Mouse (Mus musculus) midbrain, postnatal 0 days (tissue): ENCODE data around the gene Zfp322a. TPM values are rescaled to one million over a fixed set of nuclear protein-coding genes. Genes with fewer than 3 reads are reported as not detected.
A peak's percentile ranks its signal among the peaks of the same experiment; 100 is the strongest.

Experiments used
- ATAC-seq: fragments of 200-750 bp; cut with Nextera tagmentation; 2 replicates; pipeline ENCODE4 v1.8.0; 2017; ENCODE audit warnings: moderate number of reproducible peaks, mild to moderate bottlenecking, moderate TSS enrichment, moderate library complexity; ENCODE audit not compliant: low FRiP score
- DNase-seq: peaks from one replicate; pipeline ENCODE4 v3.0.0-alpha.2; 2015; ENCODE audit warnings: low spot score
- H3K27ac ChIP-seq: fragments of 300-500 bp; sonication (generic); 2 replicates; pipeline ENCODE4 v1.5.1; 2014; ENCODE audit warnings: low read depth, mild to moderate bottlenecking, low read length, mixed read lengths
- H3K27me3 ChIP-seq: fragments of 300-500 bp; sonication (generic); 2 replicates; pipeline ENCODE4 v1.6.1; 2014; ENCODE audit warnings: low read length, control low read depth, mixed read lengths; ENCODE audit not compliant: insufficient read depth
- H3K36me3 ChIP-seq: fragments of 300-500 bp; sonication (generic); 2 replicates; pipeline ENCODE4 v1.6.1; 2014; ENCODE audit warnings: low read length, control low read depth, mixed read lengths; ENCODE audit not compliant: insufficient read depth
- H3K4me1 ChIP-seq: fragments of 300-500 bp; sonication (generic); 2 replicates; pipeline ENCODE4 v1.6.1; 2014; ENCODE audit warnings: mild to moderate bottlenecking, control low read depth, antibody characterized with exemption, low read length, mixed read lengths; ENCODE audit not compliant: insufficient read depth
- H3K4me2 ChIP-seq: fragments of 300-500 bp; sonication (generic); 2 replicates; pipeline ENCODE4 v1.6.1; 2014; ENCODE audit warnings: low read depth, mild to moderate bottlenecking, low read length, mixed read lengths; ENCODE audit not compliant: poor library complexity, severe bottlenecking
- H3K4me3 ChIP-seq: fragments of 300-500 bp; sonication (generic); 2 replicates; pipeline ENCODE4 v1.5.1; 2014; ENCODE audit warnings: low read depth, mild to moderate bottlenecking, low read length, moderate library complexity
- H3K9ac ChIP-seq: fragments of 300-500 bp; sonication (generic); replicated peaks from 2 replicates; pipeline ENCODE4 v1.6.1; 2014; ENCODE audit warnings: mild to moderate bottlenecking, low read length, moderate library complexity, mixed read lengths; ENCODE audit not compliant: poor library complexity, severe bottlenecking
- H3K9me3 ChIP-seq: fragments of 300-500 bp; sonication (generic); 2 replicates; pipeline ENCODE4 v1.6.1; 2016; ENCODE audit warnings: low read length, control low read depth
- CTCF ChIP-seq: IDR thresholded peaks from 2 replicates; pipeline ENCODE4 v1.5.1; 2016; ENCODE audit warnings: antibody characterized with exemption, mild to moderate bottlenecking
- WGBS: fragments of 180-500 bp; shearing (Covaris S2); extraction: QIAGEN DNeasy Blood & Tissue Kit; methylation state at CpG from one replicate; pipeline ENCODE4 v1.1.7; 2014; 5-methylcytosine and 5-hydroxymethylcytosine counted together
- polyA plus RNA-seq: library from polyadenylated mRNA; unstranded; fragments of >200 nt; fragmentation: Nextera tagmentation; extraction: Ambion mirVana; gene quantifications from 2 replicates; pipeline ENCODE4 v1.2.1, GENCODE M21; 2015
- total RNA-seq: library from RNA; depleted of rRNA; stranded (reverse); fragments of >200 nt; gene quantifications from 2 replicates; pipeline ENCODE4 v1.2.3, GENCODE M21; 2014; rRNA removed

The Zfp322a gene
- total and polyA plus RNA-seq, 2 experiments from 2014 or later: 19.7 to 31.1 TPM

- H3K4me3 ChIP-seq: peak overlapping the region; percentile 29
- H3K27ac ChIP-seq: no peak overlapping the region
- H3K9me3 ChIP-seq: no peaks in the 10 kb centered on the region
- ATAC-seq (peak; percentile 63), DNase-seq (peak; percentile 47)
- WGBS: 3% methylated on average over 24 of the region's 24 CpGs
- H3K9ac ChIP-seq: no peak overlapping the region
- no peaks in the 10 kb centered on the region for H3K4me1 ChIP-seq
- TF ChIP-seq CTCF: peak; percentile 30
- H3K36me3 ChIP-seq: no peaks in the 10 kb centered on the region
- peaks cover 34% of the 10 kb centered on the region for H3K27me3 ChIP-seq
- H3K4me2 ChIP-seq: peak overlapping the region; percentile 38
These were observed 61.8 kb downstream of the Zfp322a start for GRCm38 (mm10) chr13:23307069-23307814.

GRCm38 (mm10) chr13:23306707-23307068 is 62.3 kb downstream of the Zfp322a start:
- Histone ChIP-seq H3K36me3 (no peaks in the 10 kb centered on the region), H3K27me3 (peaks cover 33% of the 10 kb centered on the region), H3K9ac (no peak overlapping the region), H3K4me3 (peak overlapping the region; percentile 29), H3K9me3 (no peaks in the 10 kb centered on the region), H3K27ac (no peak overlapping the region), H3K4me2 (peak overlapping the region; percentile 38), H3K4me1 (no peaks in the 10 kb centered on the region)
- no peak for TF ChIP-seq CTCF
- WGBS: 13% methylated on average over 10 of the region's 10 CpGs
- DNase-seq (no peak), ATAC-seq (no peak)

Other genes starting within 250 kb of the Zfp322a start
- not detected in 2 replicates for gene Vmn1r218, start 236.1 kb downstream of the Zfp322a start, total RNA-seq
- not detected in 2 replicates for gene Vmn1r218, start 236.1 kb downstream of the Zfp322a start, polyA plus RNA-seq
- gene Vmn1r219, start 209.9 kb downstream of the Zfp322a start, total RNA-seq: not detected in 2 replicates
- gene Vmn1r219, start 209.9 kb downstream of the Zfp322a start, polyA plus RNA-seq: not detected in 2 replicates
- gene Vmn1r220, start 181.2 kb downstream of the Zfp322a start, total RNA-seq: not detected in 2 replicates
- gene Vmn1r220, start 181.2 kb downstream of the Zfp322a start, polyA plus RNA-seq: not detected in 2 replicates
- gene Vmn1r221, start 155.1 kb downstream of the Zfp322a start, total RNA-seq: not detected in 2 replicates
- not detected in 2 replicates for gene Vmn1r221, start 155.1 kb downstream of the Zfp322a start, polyA plus RNA-seq
- gene Vmn1r222, start 133.3 kb downstream of the Zfp322a start, total RNA-seq: not detected in 2 replicates
- gene Vmn1r222, start 133.3 kb downstream of the Zfp322a start, polyA plus RNA-seq: not detected in 2 replicates
- not detected in 2 replicates for gene Vmn1r223, start 122.1 kb downstream of the Zfp322a start, total RNA-seq
- not detected in 2 replicates for gene Vmn1r223, start 122.1 kb downstream of the Zfp322a start, polyA plus RNA-seq
- gene Abt1, start 54.7 kb upstream of the Zfp322a start, total RNA-seq: 4.9 and 7.3 TPM in 2 replicates
- 5.2 and 6.0 TPM in 2 replicates for gene Abt1, start 54.7 kb upstream of the Zfp322a start, polyA plus RNA-seq
- gene Btn1a1, start 96.7 kb upstream of the Zfp322a start, total RNA-seq: 0.05 TPM in 1 of 2 replicates, not detected in the other
- gene Btn1a1, start 96.7 kb upstream of the Zfp322a start, polyA plus RNA-seq: 0.04 and 0.07 TPM in 2 replicates
- gene Btn2a2, start 119.6 kb upstream of the Zfp322a start, total RNA-seq: 0.16 TPM in 1 of 2 replicates, not detected in the other
- gene Btn2a2, start 119.6 kb upstream of the Zfp322a start, polyA plus RNA-seq: not detected in 2 replicates
- gene Hist1h4h, start 161.8 kb upstream of the Zfp322a start, total RNA-seq: 1,176 and 1,474 TPM in 2 replicates
- gene Hist1h4h, start 161.8 kb upstream of the Zfp322a start, polyA plus RNA-seq: 3.9 and 4.0 TPM in 2 replicates
- gene Hist1h2af, start 164.7 kb upstream of the Zfp322a start, total RNA-seq: 52.3 and 293 TPM in 2 replicates
- gene Hist1h2af, start 164.7 kb upstream of the Zfp322a start, polyA plus RNA-seq: 0.54 and 1.5 TPM in 2 replicates
- 99.4 and 262 TPM in 2 replicates for gene Hist1h3g, start 166.2 kb upstream of the Zfp322a start, total RNA-seq
- gene Hist1h3g, start 166.2 kb upstream of the Zfp322a start, polyA plus RNA-seq: not detected in 2 replicates
- gene Hist1h2bh, start 174.2 kb upstream of the Zfp322a start, total RNA-seq: 8.7 and 34.2 TPM in 2 replicates
- gene Hist1h2bh, start 174.2 kb upstream of the Zfp322a start, polyA plus RNA-seq: 0.16 TPM in 1 of 2 replicates, not detected in the other
- gene Hist1h3f, start 174.8 kb upstream of the Zfp322a start, total RNA-seq: 154 and 239 TPM in 2 replicates
- 0.21 and 0.23 TPM in 2 replicates for gene Hist1h3f, start 174.8 kb upstream of the Zfp322a start, polyA plus RNA-seq
- 684 and 753 TPM in 2 replicates for gene Hist1h4f, start 182.4 kb upstream of the Zfp322a start, total RNA-seq
- not detected in 2 replicates for gene Hist1h4f, start 182.4 kb upstream of the Zfp322a start, polyA plus RNA-seq
- 21.3 and 23.4 TPM in 2 replicates for gene Hist1h1d, start 184.1 kb upstream of the Zfp322a start, total RNA-seq
- gene Hist1h1d, start 184.1 kb upstream of the Zfp322a start, polyA plus RNA-seq: 0.04 and 0.07 TPM in 2 replicates
- 203 and 384 TPM in 2 replicates for gene Hist1h3e, start 193.2 kb upstream of the Zfp322a start, total RNA-seq
- 1.2 and 1.9 TPM in 2 replicates for gene Hist1h3e, start 193.2 kb upstream of the Zfp322a start, polyA plus RNA-seq
- 76.7 and 98.8 TPM in 2 replicates for gene Hist1h2ae, start 202.0 kb upstream of the Zfp322a start, total RNA-seq
- gene Hist1h2ae, start 202.0 kb upstream of the Zfp322a start, polyA plus RNA-seq: 4.5 and 5.9 TPM in 2 replicates
- gene Hist1h2bg, start 202.2 kb upstream of the Zfp322a start, total RNA-seq: 248 and 572 TPM in 2 replicates
- gene Hist1h2bg, start 202.2 kb upstream of the Zfp322a start, polyA plus RNA-seq: 2.8 and 4.5 TPM in 2 replicates
- 194 and 327 TPM in 2 replicates for gene Hist1h2bf, start 205.0 kb upstream of the Zfp322a start, total RNA-seq
- gene Hist1h2bf, start 205.0 kb upstream of the Zfp322a start, polyA plus RNA-seq: 0.43 TPM in 1 of 2 replicates, not detected in the other
- gene Hist1h2ad, start 205.2 kb upstream of the Zfp322a start, total RNA-seq: 162 and 232 TPM in 2 replicates
- gene Hist1h2ad, start 205.2 kb upstream of the Zfp322a start, polyA plus RNA-seq: not detected in 2 replicates
- gene Hist1h3d, start 206.6 kb upstream of the Zfp322a start, total RNA-seq: 49.8 and 92.5 TPM in 2 replicates
- 0.42 and 0.55 TPM in 2 replicates for gene Hist1h3d, start 206.6 kb upstream of the Zfp322a start, polyA plus RNA-seq
- 900 and 1,141 TPM in 2 replicates for gene Hist1h4d, start 212.4 kb upstream of the Zfp322a start, total RNA-seq
- 18.0 and 18.8 TPM in 2 replicates for gene Hist1h4d, start 212.4 kb upstream of the Zfp322a start, polyA plus RNA-seq